ENCODE assay signal across 8 mouse cellular contexts in the genomic region with DNA sequence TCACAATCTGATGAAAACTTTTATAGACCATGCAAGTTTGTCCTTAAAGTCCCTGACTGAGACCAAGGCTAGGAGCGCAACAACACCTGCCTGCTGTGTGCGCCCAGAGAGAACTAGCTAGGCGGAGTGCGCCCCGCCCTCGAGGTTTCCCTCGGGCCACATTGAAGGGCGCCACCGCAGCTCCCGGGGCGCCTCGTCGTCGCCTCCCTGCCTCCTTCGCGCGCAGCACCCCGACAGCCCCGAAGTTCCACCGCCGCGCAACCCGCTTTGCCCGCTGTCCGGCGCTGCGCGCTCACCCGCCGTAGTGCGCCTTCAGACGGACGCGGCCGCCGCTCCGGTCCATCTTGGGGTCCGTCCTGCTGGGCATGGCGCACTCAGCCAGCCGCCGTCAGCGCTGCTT. TPM values are rescaled to one million over a fixed set of nuclear protein-coding genes. Genes with fewer than 3 reads are reported as not detected.
DNase-seq lines count a peak whose midpoint lies in the region; ATAC-seq and TF ChIP-seq lines count a peak whose summit lies in the region.

No protein-coding gene starts in this region.

- no peak for ATAC-seq in heart, embryonic 13.5 days (ENCODE audit: extremely low read depth, insufficient number of reproducible peaks, low FRiP score, low TSS enrichment)
- peak; percentile 3 for ATAC-seq in Patski
- no peak for ATAC-seq in hindbrain, embryonic 15.5 days (ENCODE audit: low FRiP score, low read depth)
- ATAC-seq in lung, embryonic 15.5 days (ENCODE audit: borderline replicate concordance, extremely low read depth, low FRiP score, low TSS enrichment): no peak

- no peak for DNase-seq in heart, postnatal 14 days
- DNase-seq in Patski (ENCODE audit: low read depth, low spot score): no peak
- peak; percentile 78 for DNase-seq in thymus, postnatal 14 days
- no peak for DNase-seq in cerebellum, adult 8-10 months
- DNase-seq in right cerebral cortex, postnatal 25 days: no peak

- WGBS in heart, embryonic 13.5 days: 0% methylated on average over 42 of the region's 42 CpGs
- WGBS in hindbrain, embryonic 15.5 days: under 1% methylated on average over 40 of the region's 42 CpGs
- WGBS in lung, embryonic 15.5 days: under 1% methylated on average over 42 of the region's 42 CpGs

- H3K4me2 ChIP-seq in heart, embryonic 13.5 days: peak overlapping the region; percentile 72
- H3K4me2 ChIP-seq in hindbrain, embryonic 15.5 days: peak overlapping the region; percentile 57
- peak overlapping the region; percentile 53 for H3K4me2 ChIP-seq in lung, embryonic 15.5 days

- H3K27ac ChIP-seq in heart, embryonic 13.5 days (replicated peaks): no peak overlapping the region
- H3K27ac ChIP-seq in hindbrain, embryonic 15.5 days (replicated peaks): no peak overlapping the region
- H3K27ac ChIP-seq in lung, embryonic 15.5 days: peak overlapping the region; percentile 89

- no peaks in the 10 kb centered on the region for H3K9me3 ChIP-seq in heart, embryonic 13.5 days
- no peaks in the 10 kb centered on the region for H3K9me3 ChIP-seq in hindbrain, embryonic 15.5 days
- no peaks in the 10 kb centered on the region for H3K9me3 ChIP-seq in lung, embryonic 15.5 days

- peak overlapping the region; percentile 64 for H3K9ac ChIP-seq in heart, embryonic 13.5 days
- H3K9ac ChIP-seq in hindbrain, embryonic 15.5 days: no peak overlapping the region
- H3K9ac ChIP-seq in lung, embryonic 15.5 days: peak overlapping the region; percentile 29

- peaks cover 7% of the 10 kb centered on the region; the same call in 1 of the 2 replicates for H3K4me1 ChIP-seq in heart, embryonic 13.5 days
- H3K4me1 ChIP-seq in hindbrain, embryonic 15.5 days (replicated peaks): peaks cover 14% of the 10 kb centered on the region
- no peaks in the 10 kb centered on the region for H3K4me1 ChIP-seq in lung, embryonic 15.5 days

- peak overlapping the region; percentile 61 for H3K4me3 ChIP-seq in heart, embryonic 13.5 days
- peak overlapping the region; percentile 37 for H3K4me3 ChIP-seq in hindbrain, embryonic 15.5 days
- peak overlapping the region; percentile 47 for H3K4me3 ChIP-seq in lung, embryonic 15.5 days

- TF ChIP-seq CTCF in Patski (IDR thresholded peaks at IDR 0.05): no peak

- peaks cover 90% of the 10 kb centered on the region for H3K27me3 ChIP-seq in heart, embryonic 13.5 days (replicated peaks)
- H3K27me3 ChIP-seq in Patski: no peaks in the 10 kb centered on the region
- H3K27me3 ChIP-seq in hindbrain, embryonic 15.5 days: peaks cover 66% of the 10 kb centered on the region
- H3K27me3 ChIP-seq in lung, embryonic 15.5 days: peaks cover 59% of the 10 kb centered on the region

- POLR2A ChIA-PET in Patski (lab: Charles Lee): interaction anchor here (0.7 kb wide), 1 partner anchor 193 kb away, joined by 8 read pairs; no protein-coding TSS in a partner anchor

- intact Hi-C loops in heart, postnatal 14 days (cut with DNase I): no loop called here

- in situ Hi-C loops in Patski (cut with MboI; ENCODE audit: low pct_unique_long_range_greater_than_20kb): no loop called here

- no peaks in the 10 kb centered on the region for H3K36me3 ChIP-seq in heart, embryonic 13.5 days
- no peaks in the 10 kb centered on the region for H3K36me3 ChIP-seq in hindbrain, embryonic 15.5 days
- H3K36me3 ChIP-seq in lung, embryonic 15.5 days: no peaks in the 10 kb centered on the region

- CTCF ChIA-PET in Patski (lab: Charles Lee): interaction anchor here (1.2 kb wide), 1 partner anchor 36 kb away, joined by 3 read pairs; no protein-coding TSS in a partner anchor

RNA-seq across cellular contexts. Expression of gene Prkcz, which starts 0.3 kb away (rescaled TPM):
- 7.2 TPM in 2 replicates for polyA plus RNA-seq in heart, embryonic 13.5 days (2015; fragmentation: Nextera tagmentation; extraction: Ambion mirVana)
- 1 to 10 TPM; 1.7 to 2.1 TPM for total RNA-seq in heart, postnatal 14 days (2021)
- 11.8 TPM for polyA plus RNA-seq in Patski (2021)
- 78.8 and 87.2 TPM in 2 replicates for polyA plus RNA-seq in hindbrain, embryonic 15.5 days (2015; fragmentation: Nextera tagmentation; extraction: Ambion mirVana)
- 15.8 and 16.8 TPM in 2 replicates for polyA plus RNA-seq in lung, embryonic 15.5 days (2015; fragmentation: Nextera tagmentation; extraction: Ambion mirVana)

RNA-seq across cellular contexts. Expression of gene Gabrd, which starts 37.1 kb away (rescaled TPM):
- polyA plus RNA-seq in heart, embryonic 13.5 days (2015; fragmentation: Nextera tagmentation; extraction: Ambion mirVana): 0.17 TPM in 1 of 2 replicates, not detected in the other
- total RNA-seq in heart, postnatal 14 days (2021): not detected
- polyA plus RNA-seq in Patski (2021): not detected
- polyA plus RNA-seq in hindbrain, embryonic 15.5 days (2015; fragmentation: Nextera tagmentation; extraction: Ambion mirVana): 0.14 and 0.25 TPM in 2 replicates
- 0.07 TPM in 1 of 2 replicates, not detected in the other for polyA plus RNA-seq in lung, embryonic 15.5 days (2015; fragmentation: Nextera tagmentation; extraction: Ambion mirVana)

RNA-seq across cellular contexts. Expression of gene Cfap74, which starts 48.1 kb away (rescaled TPM):
- 0.89 and 1.3 TPM in 2 replicates for polyA plus RNA-seq in heart, embryonic 13.5 days (2015; fragmentation: Nextera tagmentation; extraction: Ambion mirVana)
- under 1 TPM; 0.61 to 0.69 TPM for total RNA-seq in heart, postnatal 14 days (2021)
- 2.2 TPM for polyA plus RNA-seq in Patski (2021)
- polyA plus RNA-seq in hindbrain, embryonic 15.5 days (2015; fragmentation: Nextera tagmentation; extraction: Ambion mirVana): 4.3 and 5.2 TPM in 2 replicates
- 1.8 and 2.1 TPM in 2 replicates for polyA plus RNA-seq in lung, embryonic 15.5 days (2015; fragmentation: Nextera tagmentation; extraction: Ambion mirVana)
